Mouse (Mus musculus): ENCODE results near the gene Nfix.

DNA sequence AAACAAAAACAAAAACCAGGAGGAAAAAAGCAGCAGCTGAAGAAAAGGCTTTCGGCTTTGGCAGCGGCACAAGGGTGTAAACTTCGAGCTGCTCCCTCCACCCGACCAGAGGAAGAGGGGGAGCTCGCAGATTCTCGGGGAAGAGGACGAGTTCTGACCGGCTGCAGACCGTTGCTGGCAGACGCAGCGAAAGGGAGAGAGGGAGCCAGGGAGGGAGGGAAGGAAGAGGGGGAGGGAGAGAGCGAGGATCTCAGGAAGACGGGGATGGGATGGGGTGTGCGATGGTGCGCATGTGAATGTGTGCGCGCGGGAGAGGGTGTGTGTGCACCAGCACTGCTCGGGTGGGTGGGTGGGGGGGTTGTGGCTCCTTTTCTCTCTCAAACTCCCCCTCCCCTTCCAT, 26.3 kb downstream of the Nfix start:
- TF ChIP-seq MAFK (IDR thresholded peaks at IDR 0.05; ENCODE audit: insufficient read depth, low read depth, low read length) (no peak), CHD2 (IDR thresholded peaks at IDR 0.05; ENCODE audit: low read depth, low read length) (no peak), ZNF384 (IDR thresholded peaks at IDR 0.05; ENCODE audit: low read depth, low read length) (no peak)

Data from ES-E14 (cell line).